Mouse (Mus musculus) ovary, postnatal 10 days (tissue): ENCODE measurements around the gene Cd300ld5.
"Not testable (repeated sequence)": the region's sequence is repeated elsewhere in the genome, so short reads cannot be mapped to it uniquely, and the experiment has no call there.

Source experiments
- DNase-seq: peaks from one replicate; pipeline ENCODE4 v3.0.0; 2022; ENCODE audit warnings: low spot score

The Cd300ld5 gene

GRCm38 (mm10) chr11:115048259-115048658 is 10.7 kb upstream of the Cd300ld5 start, which contains the start of gene Cd300ld3:
Cd300ld3 (minus strand) TSS chr11:115048409.
- no peak for DNase-seq

GRCm38 (mm10) chr11:115026912-115027311 is 10.7 kb downstream of the Cd300ld5 start, which contains the start of gene Cd300ld4:
Cd300ld4 (minus strand) TSS chr11:115027012.
- not testable (repeated sequence) for DNase-seq

GRCm38 (mm10) chr11:115016093-115016492 is 21.5 kb downstream of the Cd300ld5 start, which contains the start of gene Cd300ld2:
Cd300ld2 (minus strand) TSS chr11:115016193.
- not testable (repeated sequence) for DNase-seq

- DNase-seq: no peak
Measured at GRCm38 (mm10) chr11:115004070-115004469, 33.5 kb downstream of the Cd300ld5 start.

GRCm38 (mm10) chr11:115001474-115002040 is 36.0 kb downstream of the Cd300ld5 start, which contains the start of gene Cd300c2:
Cd300c2 (minus strand) TSS chr11:115001880.
- no peak for DNase-seq

- no peak for DNase-seq
Measured at GRCm38 (mm10) chr11:114989793-114990192, 47.8 kb downstream of the Cd300ld5 start, which contains the start of gene Cd300ld. Cd300ld (minus strand) TSS chr11:114989922.

- DNase-seq: no peak
Measured at GRCm38 (mm10) chr11:114981866-114982265, 55.7 kb downstream of the Cd300ld5 start.
